Mouse (Mus musculus) liver, adult 2 months (tissue): Measurements from ENCODE around the gene Rad9a.

Experiments
- CTCF ChIP-seq: fragments of 200-500 bp; IDR thresholded peaks from 2 replicates; pipeline ENCODE4 v1.5.1; 2011; ENCODE audit warnings: low read depth, low read length, control low read depth
- POLR2A ChIP-seq: fragments of 200-500 bp; IDR thresholded peaks from 2 replicates; pipeline ENCODE4 v1.6.1; 2011; ENCODE audit warnings: low read length, control low read depth; ENCODE audit not compliant: insufficient read depth; ENCODE audit errors: extremely low read depth

DNA sequence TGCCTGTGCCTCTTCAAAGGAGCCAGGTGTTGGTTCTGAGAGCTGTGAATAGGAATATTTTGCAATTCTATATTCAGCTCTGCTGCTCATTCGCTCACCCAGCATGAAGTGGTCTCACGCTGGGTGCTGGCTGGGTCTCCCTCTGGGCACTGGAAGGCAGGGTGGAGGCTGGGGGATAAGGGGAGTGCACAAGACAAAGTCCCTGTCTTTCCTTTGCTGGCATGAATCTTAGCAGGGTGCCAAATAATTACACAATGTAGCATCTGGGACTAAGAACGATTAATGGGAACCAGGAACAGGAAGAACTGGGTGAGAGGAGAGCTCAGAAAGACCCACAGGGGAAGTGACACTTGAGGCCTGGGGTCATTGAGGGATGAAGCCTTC lies 54.4 kb downstream of the Rad9a start:
- TF ChIP-seq CTCF: no peak
- no peak for TF ChIP-seq POLR2A
